12 mouse cellular contexts compared by ENCODE assay signal in the genomic region with DNA sequence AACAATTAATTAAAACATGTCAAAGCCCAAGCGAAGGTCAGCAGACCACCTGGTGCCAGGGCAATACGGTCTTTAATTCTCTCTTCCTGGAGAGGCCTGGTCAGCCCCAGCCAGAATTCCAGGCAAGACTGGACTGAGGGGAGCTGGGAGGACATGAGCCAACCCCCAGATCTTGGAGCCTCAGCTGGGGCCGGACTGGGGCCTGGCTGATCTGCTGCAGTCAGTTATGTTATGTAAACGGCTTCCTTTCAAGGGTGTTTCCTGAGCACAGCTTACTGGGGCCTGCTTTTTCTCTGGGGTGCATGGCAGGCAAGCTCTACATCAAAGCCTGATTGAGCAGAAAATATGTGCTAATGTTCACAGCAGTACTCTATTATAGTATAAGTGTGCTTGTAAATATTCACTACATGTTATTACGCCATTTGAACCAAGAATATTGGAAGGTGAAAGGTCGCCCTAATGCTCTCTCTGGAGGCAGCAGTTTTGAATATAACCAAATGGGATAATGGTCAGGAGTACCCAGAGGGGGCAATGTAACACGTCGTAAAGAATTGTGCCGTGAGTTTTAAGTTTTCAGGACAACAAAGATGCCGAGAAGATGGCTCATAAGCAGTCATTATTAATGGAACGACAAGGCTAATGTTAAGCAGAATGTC.
A peak's percentile ranks its signal among the peaks of the same experiment; 100 is the strongest.
DNase-seq lines count a peak whose midpoint lies in the region; ATAC-seq and TF ChIP-seq lines count a peak whose summit lies in the region.
"Had no signal": no experiment of that assay in that cellular context is flagged by ENCODE, and none has a peak within 500 bp of the region (broad histone marks: within the 10 kb centered on the region; RNA-seq: fewer than 3 reads in every experiment).

No protein-coding gene starts in this region.

- no peak for TF ChIP-seq CTCF in hindbrain, postnatal 0 days (IDR thresholded peaks at IDR 0.05; ENCODE audit: low read depth)

- no peak overlapping the region for H3K9ac ChIP-seq in hindbrain, embryonic 11.5 days (ENCODE audit: low read depth, low read length)
- H3K9ac ChIP-seq in hindbrain, postnatal 0 days (replicated peaks; ENCODE audit: low read length) = no peak overlapping the region
- no peak overlapping the region for H3K9ac ChIP-seq in embryonic facial prominence, embryonic 14.5 days (ENCODE audit: low read depth, low read length)
- H3K9ac ChIP-seq in limb, embryonic 15.5 days = no peak overlapping the region

- peak; percentile 53; the same call in 1 of the 2 replicates for ATAC-seq in hindbrain, embryonic 11.5 days (ENCODE audit: low FRiP score)
- ATAC-seq in hindbrain, postnatal 0 days = no peak
- peak; percentile 30; the same call in 1 of the 2 replicates for ATAC-seq in embryonic facial prominence, embryonic 14.5 days (ENCODE audit: low read depth)
- peak; percentile 61; the same call in 1 of the 2 replicates for ATAC-seq in limb, embryonic 15.5 days (ENCODE audit: insufficient number of reproducible peaks, low FRiP score, low TSS enrichment, low read depth)
- no peak for ATAC-seq in monocyte, adult 5-6 weeks (replicated peaks; ENCODE audit: insufficient number of reproducible peaks, low FRiP score, low TSS enrichment, poor library complexity, severe bottlenecking)

- H3K27me3 ChIP-seq in hindbrain, embryonic 11.5 days (ENCODE audit: control insufficient read depth, insufficient read depth, low read length) = no peaks in the 10 kb centered on the region
- no peaks in the 10 kb centered on the region for H3K27me3 ChIP-seq in hindbrain, postnatal 0 days (ENCODE audit: insufficient read depth, low read length)
- no peaks in the 10 kb centered on the region for H3K27me3 ChIP-seq in embryonic facial prominence, embryonic 14.5 days (replicated peaks; ENCODE audit: control insufficient read depth, insufficient read depth, low read length)
- H3K27me3 ChIP-seq in limb, embryonic 15.5 days = no peaks in the 10 kb centered on the region
- H3K27me3 ChIP-seq: CH12.LX had no signal

- H3K4me2 ChIP-seq in hindbrain, embryonic 11.5 days (replicated peaks; ENCODE audit: low read depth, low read length) = no peak overlapping the region
- no peak overlapping the region for H3K4me2 ChIP-seq in hindbrain, postnatal 0 days (ENCODE audit: low read depth, low read length)
- no peak overlapping the region for H3K4me2 ChIP-seq in embryonic facial prominence, embryonic 14.5 days (ENCODE audit: low read depth, low read length)
- no peak overlapping the region for H3K4me2 ChIP-seq in limb, embryonic 15.5 days

- no peaks in the 10 kb centered on the region for H3K4me1 ChIP-seq in hindbrain, embryonic 11.5 days (replicated peaks; ENCODE audit: control insufficient read depth, insufficient read depth, low read length)
- H3K4me1 ChIP-seq in hindbrain, postnatal 0 days (ENCODE audit: insufficient read depth, low read length) = no peaks in the 10 kb centered on the region
- no peaks in the 10 kb centered on the region; the same call in 1 of the 2 replicates for H3K4me1 ChIP-seq in embryonic facial prominence, embryonic 14.5 days (ENCODE audit: control insufficient read depth, insufficient read depth, low read length)
- peaks cover 5% of the 10 kb centered on the region; the same call in 1 of the 2 replicates for H3K4me1 ChIP-seq in limb, embryonic 15.5 days

- no peaks in the 10 kb centered on the region for H3K9me3 ChIP-seq in hindbrain, embryonic 11.5 days (ENCODE audit: control insufficient read depth, low read length)
- no peaks in the 10 kb centered on the region for H3K9me3 ChIP-seq in hindbrain, postnatal 0 days (ENCODE audit: low read length)
- no peaks in the 10 kb centered on the region for H3K9me3 ChIP-seq in embryonic facial prominence, embryonic 14.5 days (ENCODE audit: control insufficient read depth, low read length)
- H3K9me3 ChIP-seq in limb, embryonic 15.5 days = no peaks in the 10 kb centered on the region

- no peaks in the 10 kb centered on the region for H3K36me3 ChIP-seq in hindbrain, embryonic 11.5 days (ENCODE audit: control insufficient read depth, insufficient read depth, low read length)
- no peaks in the 10 kb centered on the region for H3K36me3 ChIP-seq in hindbrain, postnatal 0 days (ENCODE audit: insufficient read depth, low read length)
- no peaks in the 10 kb centered on the region for H3K36me3 ChIP-seq in embryonic facial prominence, embryonic 14.5 days (ENCODE audit: control insufficient read depth, insufficient read depth, low read length)
- H3K36me3 ChIP-seq in limb, embryonic 15.5 days = no peaks in the 10 kb centered on the region

- peak; percentile 51 for DNase-seq in hindbrain, embryonic 11.5 days (ENCODE audit: low spot score)
- no peak for DNase-seq in hindbrain, postnatal 0 days (ENCODE audit: low spot score)
- DNase-seq in embryo, embryonic 10 days (ENCODE audit: low spot score) = peak; percentile 64
- peak; percentile 38 for DNase-seq in embryonic facial prominence, embryonic 14.5 days (ENCODE audit: low spot score)
- DNase-seq in thymus, postnatal 10 days (ENCODE audit: low spot score in 2 of 2) = no peak
- DNase-seq in urinary bladder, postnatal 4 days (ENCODE audit: low spot score in 2 of 2) = no peak
- DNase-seq: layer of hippocampus, adult 9-11 months; thymus, adult 2 months had no signal

- 0 out of 2 replicates have a peak overlapping the region, but pooled peaks have one; percentile 31 for H3K27ac ChIP-seq in hindbrain, embryonic 11.5 days (ENCODE audit: low read depth, low read length)
- no peak overlapping the region for H3K27ac ChIP-seq in hindbrain, postnatal 0 days
- H3K27ac ChIP-seq in embryonic facial prominence, embryonic 14.5 days (replicated peaks; ENCODE audit: low read depth, low read length) = no peak overlapping the region
- H3K27ac ChIP-seq in limb, embryonic 15.5 days = no peak overlapping the region

- 30% methylated on average over 11 of the region's 11 CpGs for WGBS in hindbrain, embryonic 11.5 days
- WGBS in hindbrain, postnatal 0 days = 41% methylated on average over 11 of the region's 11 CpGs
- 42% methylated on average over 11 of the region's 11 CpGs for WGBS in embryonic facial prominence, embryonic 14.5 days
- 20% methylated on average over 11 of the region's 11 CpGs for WGBS in limb, embryonic 15.5 days

- no peak overlapping the region for H3K4me3 ChIP-seq in hindbrain, embryonic 11.5 days (ENCODE audit: low read depth, low read length)
- no peak overlapping the region for H3K4me3 ChIP-seq in hindbrain, postnatal 0 days (ENCODE audit: low read length)
- no peak overlapping the region for H3K4me3 ChIP-seq in embryonic facial prominence, embryonic 14.5 days (ENCODE audit: low read depth, low read length)
- no peak overlapping the region for H3K4me3 ChIP-seq in limb, embryonic 15.5 days
- H3K4me3 ChIP-seq: myocyte had no signal

Comparison
In these comparisons a context has a peak if more than half of its experiments do, and no peak if none do; other contexts are left out.
1. ATAC-seq: peak in hindbrain, embryonic 11.5 days (single experiment), embryonic facial prominence, embryonic 14.5 days (single experiment) and limb, embryonic 15.5 days (single experiment); none in hindbrain, postnatal 0 days (single experiment) and monocyte, adult 5-6 weeks (single experiment).
2. DNase-seq: peak in hindbrain, embryonic 11.5 days (single experiment), embryo, embryonic 10 days (single experiment) and embryonic facial prominence, embryonic 14.5 days (single experiment); none in hindbrain, postnatal 0 days (single experiment), thymus, postnatal 10 days (0 of 2) and urinary bladder, postnatal 4 days (0 of 2).